In the genomic region with DNA sequence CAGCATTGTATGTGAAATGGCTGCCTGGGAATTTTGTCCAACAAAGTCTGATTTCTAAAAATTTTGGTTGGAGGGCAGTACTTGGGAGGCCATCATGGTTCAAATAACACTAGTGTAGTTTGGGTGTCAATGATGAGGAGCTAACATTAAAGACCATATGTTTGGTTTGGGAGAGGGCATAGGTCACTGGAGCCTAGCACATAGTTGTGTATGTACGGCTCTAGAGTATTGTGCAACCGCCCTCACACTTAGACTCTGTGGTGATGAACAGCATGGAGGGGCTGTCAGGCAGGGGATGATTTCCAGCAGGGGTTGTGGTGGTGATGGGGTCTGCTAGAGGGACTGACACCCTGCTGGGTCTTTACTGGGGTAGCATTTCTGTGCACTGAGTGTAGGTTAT, we compare ENCODE assay signal across 18 mouse cellular contexts.
"Had no signal": no experiment of that assay in that cellular context is flagged by ENCODE, and none has a peak within 500 bp of the region (broad histone marks: within the 10 kb centered on the region; RNA-seq: fewer than 3 reads in every experiment).

No protein-coding gene starts in this region.

- H3K9ac ChIP-seq: liver, embryonic 12.5 days; liver, embryonic 14.5 days; midbrain, embryonic 12.5 days; neural tube, embryonic 13.5 days; neural tube, embryonic 15.5 days had no signal

- H3K27ac ChIP-seq: liver, embryonic 12.5 days; liver, embryonic 14.5 days; midbrain, embryonic 10.5 days; midbrain, embryonic 12.5 days; neural tube, embryonic 13.5 days; neural tube, embryonic 15.5 days had no signal

- H3K9me3 ChIP-seq: liver, embryonic 12.5 days; midbrain, embryonic 10.5 days; neural tube, embryonic 13.5 days; neural tube, embryonic 15.5 days had no signal

- H3K27me3 ChIP-seq: liver, embryonic 12.5 days; midbrain, embryonic 12.5 days; neural tube, embryonic 13.5 days; neural tube, embryonic 15.5 days had no signal

- H3K4me1 ChIP-seq: liver, embryonic 12.5 days; midbrain, embryonic 10.5 days; midbrain, embryonic 12.5 days; neural tube, embryonic 13.5 days; neural tube, embryonic 15.5 days had no signal

- H3K4me3 ChIP-seq: liver, embryonic 12.5 days; midbrain, embryonic 10.5 days; midbrain, embryonic 12.5 days; myocyte; neural tube, embryonic 13.5 days; neural tube, embryonic 15.5 days had no signal

- H3K36me3 ChIP-seq: liver, embryonic 12.5 days; midbrain, embryonic 10.5 days; midbrain, embryonic 12.5 days; neural tube, embryonic 13.5 days; neural tube, embryonic 15.5 days had no signal

- ATAC-seq: liver, embryonic 12.5 days; midbrain, embryonic 16.5 days had no signal

- DNase-seq: lung, postnatal 10 days; midbrain, embryonic 14.5 days; retina, postnatal 1 day; right cerebral cortex, adult 18-20 months; right cerebral cortex, postnatal 25 days; right cerebral cortex, postnatal 4 days; spleen, adult 18-20 months; thymus, adult 18-20 months; thymus, postnatal 14 days; thymus, postnatal 36 days had no signal

- H3K4me2 ChIP-seq: liver, embryonic 12.5 days; midbrain, embryonic 12.5 days; neural tube, embryonic 13.5 days; neural tube, embryonic 15.5 days had no signal
